Mouse (Mus musculus): ENCODE data around the gene Gli2.

DNA sequence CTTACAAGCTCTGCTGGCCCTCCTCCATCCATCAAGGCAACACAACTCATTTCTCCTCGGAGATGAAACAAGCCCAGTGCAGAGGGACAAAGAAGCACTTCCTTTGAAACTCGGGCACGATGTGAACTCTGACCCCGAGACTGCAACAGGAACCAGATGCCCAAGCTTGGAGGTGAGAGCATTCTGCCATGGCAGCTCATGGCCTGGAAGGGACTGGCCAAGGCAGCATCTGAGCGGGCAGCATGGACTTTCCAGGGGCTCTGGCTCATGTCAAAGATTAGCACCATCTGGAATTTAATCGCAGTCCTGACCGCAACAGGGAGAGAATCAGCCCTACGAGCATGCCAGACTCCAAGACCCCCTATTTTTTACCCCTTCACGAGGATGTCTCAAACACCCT is 148.5 kb downstream of the Gli2 start:
- no peak for TF ChIP-seq CTCF (IDR thresholded peaks at IDR 0.05; ENCODE audit: borderline replicate concordance, insufficient read depth, low read length)
- no peak for TF ChIP-seq POLR2A (IDR thresholded peaks at IDR 0.05; ENCODE audit: low read depth, low read length)
